Mouse (Mus musculus) ES-Bruce4 (cell line): ENCODE data around the gene 5330417C22Rik.

Source experiments
- CTCF ChIP-seq: IDR thresholded peaks from one replicate; pipeline ENCODE4 v1.8.1; 2011; ENCODE audit warnings: low read depth, low read length
- POLR2A ChIP-seq: IDR thresholded peaks from one replicate; pipeline ENCODE4 v1.8.1; 2011; ENCODE audit warnings: low read length; ENCODE audit not compliant: insufficient read depth

GRCm38 (mm10) chr3:108572309-108573010 lies 36.1 kb upstream of the 5330417C22Rik start:
- TF ChIP-seq POLR2A = no peak
- no peak for TF ChIP-seq CTCF
